Mouse (Mus musculus): ENCODE results near the gene Krtap9-1. TPM values are rescaled to one million over a fixed set of nuclear protein-coding genes. Genes with fewer than 3 reads are reported as not detected.
"Not testable (repeated sequence)": the region's sequence is repeated elsewhere in the genome, so short reads cannot be mapped to it uniquely, and the experiment has no call there.

Gene Krtap9-1
- polyA plus RNA-seq, 1 experiment: not detected

DNA sequence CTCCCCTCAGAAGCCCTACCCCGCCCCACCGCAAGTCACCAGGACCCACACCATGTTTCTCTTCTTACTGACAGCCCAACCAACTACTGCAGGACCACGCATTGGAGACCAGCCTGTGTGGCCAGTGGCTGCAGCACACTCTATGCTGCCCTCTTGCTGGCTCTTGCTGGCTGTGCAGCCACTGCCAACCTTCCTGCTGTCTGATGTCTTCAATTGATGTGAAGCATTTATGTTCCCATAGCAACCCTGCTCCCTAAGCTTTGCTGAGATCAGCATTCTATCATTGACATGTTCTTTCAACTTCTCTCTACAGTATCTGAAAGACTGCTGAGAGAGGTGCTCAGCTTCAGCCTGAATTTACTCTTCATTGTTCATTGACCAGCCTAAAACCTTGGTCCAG lies 19.1 kb upstream of the Krtap9-1 start:
- H3K36me3 ChIP-seq (ENCODE audit: control insufficient read depth, insufficient read depth): no peaks in the 10 kb centered on the region
- H3K79me2 ChIP-seq (ENCODE audit: control insufficient read depth, insufficient read depth): no peaks in the 10 kb centered on the region
- TF ChIP-seq POLR2AphosphoS2 (IDR thresholded peaks at IDR 0.05; ENCODE audit: insufficient read length, low read depth): no peak
- TF ChIP-seq CEBPB (IDR thresholded peaks at IDR 0.05; ENCODE audit: insufficient read depth, poor library complexity, severe bottlenecking): no peak
- TF ChIP-seq MYOD1 (IDR thresholded peaks at IDR 0.05; ENCODE audit: control insufficient read depth in 1 of 3, insufficient read length in 2 of 3, low read depth in 2 of 3): no peak
- TF ChIP-seq TCF3 (IDR thresholded peaks at IDR 0.05; ENCODE audit: insufficient read length, low read depth): no peak
- TF ChIP-seq POLR2A (IDR thresholded peaks at IDR 0.05; ENCODE audit: insufficient read length, low read depth): no peak
- TF ChIP-seq MAX (IDR thresholded peaks at IDR 0.05; ENCODE audit: low read depth): no peak
- TF ChIP-seq MYOG (IDR thresholded peaks at IDR 0.05; ENCODE audit: control insufficient read depth in 1 of 3, insufficient read depth in 1 of 3, insufficient read length in 2 of 3, low read depth in 2 of 3): no peak
- no peak for TF ChIP-seq TCF12 (IDR thresholded peaks at IDR 0.05; ENCODE audit: insufficient read depth, poor library complexity, severe bottlenecking)
- no peak for TF ChIP-seq REST (IDR thresholded peaks at IDR 0.05; ENCODE audit: insufficient read depth, insufficient read length)
- no peak for TF ChIP-seq SRF (IDR thresholded peaks at IDR 0.05; ENCODE audit: control insufficient read depth, insufficient read length, low read depth)
- TF ChIP-seq E2F4 (IDR thresholded peaks at IDR 0.05; ENCODE audit: insufficient read depth): no peak
- TF ChIP-seq USF1 (IDR thresholded peaks at IDR 0.05; ENCODE audit: low read depth): no peak
- H3K4me2 ChIP-seq (ENCODE audit: low read depth): no peak overlapping the region
- no peak overlapping the region for H3K4me3 ChIP-seq
- H3K27me3 ChIP-seq (ENCODE audit: control insufficient read depth, insufficient read depth, insufficient read length): no peaks in the 10 kb centered on the region
- H3ac ChIP-seq (ENCODE audit: control insufficient read depth, insufficient read length): no peak overlapping the region

DNA sequence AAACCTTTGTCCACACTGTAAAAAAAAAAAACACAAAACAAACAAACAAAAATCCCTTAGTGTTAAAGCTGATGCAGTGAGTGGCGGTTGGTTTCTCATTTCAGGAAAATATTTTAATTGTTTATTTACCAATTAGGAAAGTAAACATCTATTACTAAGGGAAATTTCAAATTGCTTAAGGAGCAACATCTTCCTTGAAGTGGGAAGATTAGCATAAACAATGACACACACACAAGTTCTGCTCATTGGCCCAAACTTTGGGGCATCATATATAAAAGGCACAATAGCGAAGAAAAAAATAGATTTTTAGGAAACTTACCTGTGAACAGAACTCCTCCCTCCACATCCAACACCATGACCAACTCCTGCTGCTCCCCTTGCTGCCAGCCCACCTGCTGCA lies 15.6 kb upstream of the Krtap9-1 start, which contains the start of gene Gm11568:
Gene Gm11568 (plus strand): TSS at position 301 of the 400 bp plus-strand sequence.
- no peaks in the 10 kb centered on the region for H3K79me2 ChIP-seq (ENCODE audit: control insufficient read depth, insufficient read depth)
- H3K4me2 ChIP-seq (ENCODE audit: low read depth): no peak within 1 kb of the TSS
- no peaks in the 10 kb centered on the region for H3K27me3 ChIP-seq (ENCODE audit: control insufficient read depth, insufficient read depth, insufficient read length)
- no peak for TF ChIP-seq TCF12 (IDR thresholded peaks at IDR 0.05; ENCODE audit: insufficient read depth, poor library complexity, severe bottlenecking)
- no peak for TF ChIP-seq POLR2AphosphoS2 (IDR thresholded peaks at IDR 0.05; ENCODE audit: insufficient read length, low read depth)
- TF ChIP-seq MYOD1 (IDR thresholded peaks at IDR 0.05; ENCODE audit: control insufficient read depth in 1 of 3, insufficient read length in 2 of 3, low read depth in 2 of 3): no peak
- no peak for TF ChIP-seq USF1 (IDR thresholded peaks at IDR 0.05; ENCODE audit: low read depth)
- TF ChIP-seq MYOG (IDR thresholded peaks at IDR 0.05; ENCODE audit: control insufficient read depth in 1 of 3, insufficient read depth in 1 of 3, insufficient read length in 2 of 3, low read depth in 2 of 3): no peak
- no peak for TF ChIP-seq CEBPB (IDR thresholded peaks at IDR 0.05; ENCODE audit: insufficient read depth, poor library complexity, severe bottlenecking)
- no peak for TF ChIP-seq MAX (IDR thresholded peaks at IDR 0.05; ENCODE audit: low read depth)
- TF ChIP-seq TCF3 (IDR thresholded peaks at IDR 0.05; ENCODE audit: insufficient read length, low read depth): no peak
- TF ChIP-seq SRF (IDR thresholded peaks at IDR 0.05; ENCODE audit: control insufficient read depth, insufficient read length, low read depth): no peak
- no peak for TF ChIP-seq E2F4 (IDR thresholded peaks at IDR 0.05; ENCODE audit: insufficient read depth)
- no peak for TF ChIP-seq POLR2A (IDR thresholded peaks at IDR 0.05; ENCODE audit: insufficient read length, low read depth)
- TF ChIP-seq REST (IDR thresholded peaks at IDR 0.05; ENCODE audit: insufficient read depth, insufficient read length): no peak
- H3ac ChIP-seq (ENCODE audit: control insufficient read depth, insufficient read length): no peak within 1 kb of the TSS
- H3K4me3 ChIP-seq: no peak within 1 kb of the TSS
- no peaks in the 10 kb centered on the region for H3K36me3 ChIP-seq (ENCODE audit: control insufficient read depth, insufficient read depth)

DNA sequence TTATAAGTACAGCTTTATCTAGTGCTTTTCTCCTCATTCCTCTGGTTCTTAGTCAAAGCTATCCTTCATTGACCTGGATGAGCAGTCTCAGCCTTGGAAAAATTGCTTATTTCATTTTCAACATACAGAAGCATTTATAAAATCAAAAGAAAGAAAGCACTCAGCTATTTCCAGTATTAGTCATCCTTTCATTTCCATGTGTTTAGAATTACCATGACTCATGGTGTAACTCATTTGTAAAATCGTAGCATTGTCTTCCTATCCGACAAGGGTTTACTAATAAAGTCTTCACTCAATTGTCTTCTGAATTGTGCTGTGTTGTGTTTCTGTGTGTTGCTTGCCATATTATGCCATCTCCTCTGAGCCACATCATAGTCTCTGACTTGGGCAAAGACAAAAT lies 14.4 kb upstream of the Krtap9-1 start:
- TF ChIP-seq MYOG (IDR thresholded peaks at IDR 0.05; ENCODE audit: control insufficient read depth in 1 of 3, insufficient read depth in 1 of 3, insufficient read length in 2 of 3, low read depth in 2 of 3) (no peak), TCF12 (IDR thresholded peaks at IDR 0.05; ENCODE audit: insufficient read depth, poor library complexity, severe bottlenecking) (no peak)
- Histone ChIP-seq H3K79me2 (ENCODE audit: control insufficient read depth, insufficient read depth) (no peaks in the 10 kb centered on the region), H3K36me3 (ENCODE audit: control insufficient read depth, insufficient read depth) (no peaks in the 10 kb centered on the region), H3K27me3 (ENCODE audit: control insufficient read depth, insufficient read depth, insufficient read length) (no peaks in the 10 kb centered on the region), H3ac (ENCODE audit: control insufficient read depth, insufficient read length) (no peak overlapping the region), H3K4me3 (no peak overlapping the region), H3K4me2 (ENCODE audit: low read depth) (no peak overlapping the region)

DNA sequence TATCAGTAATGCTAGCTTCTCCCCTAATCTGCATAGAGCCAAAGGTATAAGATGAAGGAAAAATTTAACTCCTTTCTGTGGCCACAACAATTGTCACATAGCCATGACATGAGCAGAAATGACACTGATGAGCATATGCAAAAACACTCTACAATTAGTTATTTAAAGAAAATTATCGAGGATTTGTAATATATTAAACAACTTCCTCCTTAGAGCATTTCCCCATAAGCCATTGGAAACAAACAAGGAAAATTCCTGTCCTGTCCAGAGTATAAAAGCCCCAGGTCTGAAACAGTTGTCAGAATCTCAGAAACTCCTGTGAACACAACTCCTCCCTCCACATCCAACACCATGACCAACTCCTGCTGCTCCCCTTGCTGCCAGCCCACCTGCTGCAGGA lies 9.0 kb upstream of the Krtap9-1 start, which contains the start of gene Gm11559:
Gene Gm11559 (plus strand): TSS at position 301 of the 400 bp plus-strand sequence.
- not testable (repeated sequence) for H3K27me3 ChIP-seq (ENCODE audit: control insufficient read depth, insufficient read depth, insufficient read length); H3K4me2 ChIP-seq (ENCODE audit: low read depth); H3K4me3 ChIP-seq; H3K36me3 ChIP-seq (ENCODE audit: control insufficient read depth, insufficient read depth); H3ac ChIP-seq (ENCODE audit: control insufficient read depth, insufficient read length); H3K79me2 ChIP-seq (ENCODE audit: control insufficient read depth, insufficient read depth)

DNA sequence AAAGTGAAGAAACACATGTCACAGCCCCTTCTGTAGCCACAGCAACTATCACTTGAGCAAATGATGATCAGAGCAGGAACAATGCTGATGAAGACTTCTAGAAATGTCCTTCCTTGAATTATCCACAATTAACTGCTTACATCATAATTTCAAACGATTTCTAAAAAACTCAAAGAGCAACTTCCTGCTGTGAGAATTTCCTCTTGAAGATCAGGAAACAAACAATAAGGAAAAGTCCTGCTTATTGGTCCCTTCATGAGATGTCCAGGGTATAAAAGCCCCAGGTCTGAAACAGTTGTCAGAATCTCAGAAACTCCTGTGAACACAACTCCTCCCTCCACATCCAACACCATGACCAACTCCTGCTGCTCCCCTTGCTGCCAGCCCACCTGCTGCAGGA lies 5.7 kb downstream of the Krtap9-1 start, which contains the start of gene Gm11567:
Gene Gm11567 (plus strand): TSS at position 301 of the 400 bp plus-strand sequence.
- H3K4me2 ChIP-seq (ENCODE audit: low read depth); H3K4me3 ChIP-seq; H3K27me3 ChIP-seq (ENCODE audit: control insufficient read depth, insufficient read depth, insufficient read length); H3ac ChIP-seq (ENCODE audit: control insufficient read depth, insufficient read length); H3K79me2 ChIP-seq (ENCODE audit: control insufficient read depth, insufficient read depth); H3K36me3 ChIP-seq (ENCODE audit: control insufficient read depth, insufficient read depth): not testable (repeated sequence)

DNA sequence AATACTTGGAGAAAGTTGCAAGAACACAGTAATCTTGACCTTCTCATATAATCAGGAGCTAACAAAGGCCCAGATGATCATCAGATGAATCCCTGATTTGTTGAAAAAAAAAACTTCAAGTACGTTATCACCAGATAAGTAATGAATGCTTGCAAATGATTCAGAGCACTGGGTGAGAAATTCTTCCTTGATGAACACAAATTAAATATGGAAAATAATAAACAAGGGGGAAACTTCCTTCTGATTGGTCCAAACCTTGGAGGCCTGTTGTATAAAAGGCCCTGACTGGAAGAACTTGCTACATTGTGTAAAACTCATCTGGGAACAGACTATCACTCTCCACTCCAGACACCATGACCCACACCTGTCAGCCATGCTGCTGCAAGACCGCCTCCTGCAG lies 34.4 kb downstream of the Krtap9-1 start, which contains the start of gene Krtap31-1:
Gene Krtap31-1 (plus strand): TSS at position 301 of the 400 bp plus-strand sequence.
- H3K4me3 ChIP-seq: no peak within 1 kb of the TSS
- H3ac ChIP-seq (ENCODE audit: control insufficient read depth, insufficient read length): no peak within 1 kb of the TSS
- H3K4me2 ChIP-seq (ENCODE audit: low read depth): no peak within 1 kb of the TSS
- TF ChIP-seq USF1 (IDR thresholded peaks at IDR 0.05; ENCODE audit: low read depth): no peak
- no peak for TF ChIP-seq SRF (IDR thresholded peaks at IDR 0.05; ENCODE audit: control insufficient read depth, insufficient read length, low read depth)
- no peak for TF ChIP-seq MAX (IDR thresholded peaks at IDR 0.05; ENCODE audit: low read depth)
- no peak for TF ChIP-seq REST (IDR thresholded peaks at IDR 0.05; ENCODE audit: insufficient read depth, insufficient read length)
- TF ChIP-seq MYOD1 (IDR thresholded peaks at IDR 0.05; ENCODE audit: control insufficient read depth in 1 of 3, insufficient read length in 2 of 3, low read depth in 2 of 3): no peak
- no peaks in the 10 kb centered on the region for H3K27me3 ChIP-seq (ENCODE audit: control insufficient read depth, insufficient read depth, insufficient read length)
- H3K36me3 ChIP-seq (ENCODE audit: control insufficient read depth, insufficient read depth): no peaks in the 10 kb centered on the region
- no peaks in the 10 kb centered on the region for H3K79me2 ChIP-seq (ENCODE audit: control insufficient read depth, insufficient read depth)

Measured in myocyte (in vitro differentiated cells).